Mouse (Mus musculus) liver, embryonic 12.5 days (tissue): Measurements from ENCODE around the gene Nxph1. TPM values are rescaled to one million over a fixed set of nuclear protein-coding genes. Genes with fewer than 3 reads are reported as not detected.

Experiments used
- ATAC-seq: fragments of 200-750 bp; cut with Nextera tagmentation; 2 replicates; pipeline ENCODE4 v1.8.0; 2017; ENCODE audit warnings: moderate number of reproducible peaks, mild to moderate bottlenecking, moderate library complexity
- H3K27ac ChIP-seq: fragments of 300-500 bp; sonication (generic); 2 replicates; pipeline ENCODE4 v1.5.1; 2016; ENCODE audit warnings: mild to moderate bottlenecking
- H3K27me3 ChIP-seq: fragments of 300-500 bp; sonication (generic); replicated peaks from 2 replicates; pipeline ENCODE4 v1.6.1; 2016; ENCODE audit warnings: mild to moderate bottlenecking, moderate library complexity
- H3K36me3 ChIP-seq: fragments of 300-500 bp; sonication (generic); 2 replicates; pipeline ENCODE4 v1.6.1; 2016; ENCODE audit warnings: mild to moderate bottlenecking, moderate library complexity
- H3K4me1 ChIP-seq: fragments of 300-500 bp; sonication (generic); 2 replicates; pipeline ENCODE4 v1.6.1; 2016
- H3K4me2 ChIP-seq: fragments of 300-500 bp; sonication (generic); 2 replicates; pipeline ENCODE4 v1.6.1; 2016; ENCODE audit warnings: mild to moderate bottlenecking, moderate library complexity
- H3K4me3 ChIP-seq: fragments of 300-500 bp; sonication (generic); 2 replicates; pipeline ENCODE4 v1.5.1; 2016; ENCODE audit warnings: mild to moderate bottlenecking, moderate library complexity
- H3K9ac ChIP-seq: fragments of 300-500 bp; sonication (generic); 2 replicates; pipeline ENCODE4 v1.6.1; 2016; ENCODE audit warnings: mild to moderate bottlenecking, moderate library complexity
- H3K9me3 ChIP-seq: fragments of 300-500 bp; sonication (generic); replicated peaks from 2 replicates; pipeline ENCODE4 v1.6.1; 2016; ENCODE audit warnings: mild to moderate bottlenecking, moderate library complexity
- WGBS: fragments of 180-500 bp; shearing (Covaris S2); methylation state at CpG from one replicate; pipeline ENCODE4 v1.1.7; 2016; ENCODE audit not compliant: insufficient replicate concordance; 5-methylcytosine and 5-hydroxymethylcytosine counted together
- polyA plus RNA-seq: library from polyadenylated mRNA; unstranded; fragments of >200 nt; fragmentation: Nextera tagmentation; extraction: Ambion mirVana; gene quantifications from 2 replicates; pipeline ENCODE4 v1.2.1, GENCODE M21; 2016

Nxph1 gene
- polyA plus RNA-seq, 1 experiment from 2014 or later, result not detected

GRCm38 (mm10) chr6:9182477-9182876, 234.2 kb downstream of the Nxph1 start:
- Histone ChIP-seq H3K9ac (no peak overlapping the region), H3K27me3 (no peaks in the 10 kb centered on the region), H3K36me3 (no peaks in the 10 kb centered on the region), H3K4me1 (no peaks in the 10 kb centered on the region), H3K27ac (no peak overlapping the region), H3K9me3 (no peaks in the 10 kb centered on the region; the same call in 1 of the 2 replicates), H3K4me2 (no peak overlapping the region), H3K4me3 (no peak overlapping the region)
- ATAC-seq, result no peak
- 37% methylated on average over 3 of the region's 3 CpGs for WGBS

GRCm38 (mm10) chr6:9210730-9211129, 262.5 kb downstream of the Nxph1 start:
- Histone ChIP-seq H3K36me3 (no peaks in the 10 kb centered on the region), H3K4me3 (no peak overlapping the region), H3K9me3 (no peaks in the 10 kb centered on the region), H3K4me2 (no peak overlapping the region), H3K27me3 (no peaks in the 10 kb centered on the region), H3K4me1 (no peaks in the 10 kb centered on the region), H3K9ac (no peak overlapping the region), H3K27ac (no peak overlapping the region)
- no peak for ATAC-seq
- whole genome bisulfite sequencing, result 60% methylated on average over 4 of the region's 4 CpGs

DNA sequence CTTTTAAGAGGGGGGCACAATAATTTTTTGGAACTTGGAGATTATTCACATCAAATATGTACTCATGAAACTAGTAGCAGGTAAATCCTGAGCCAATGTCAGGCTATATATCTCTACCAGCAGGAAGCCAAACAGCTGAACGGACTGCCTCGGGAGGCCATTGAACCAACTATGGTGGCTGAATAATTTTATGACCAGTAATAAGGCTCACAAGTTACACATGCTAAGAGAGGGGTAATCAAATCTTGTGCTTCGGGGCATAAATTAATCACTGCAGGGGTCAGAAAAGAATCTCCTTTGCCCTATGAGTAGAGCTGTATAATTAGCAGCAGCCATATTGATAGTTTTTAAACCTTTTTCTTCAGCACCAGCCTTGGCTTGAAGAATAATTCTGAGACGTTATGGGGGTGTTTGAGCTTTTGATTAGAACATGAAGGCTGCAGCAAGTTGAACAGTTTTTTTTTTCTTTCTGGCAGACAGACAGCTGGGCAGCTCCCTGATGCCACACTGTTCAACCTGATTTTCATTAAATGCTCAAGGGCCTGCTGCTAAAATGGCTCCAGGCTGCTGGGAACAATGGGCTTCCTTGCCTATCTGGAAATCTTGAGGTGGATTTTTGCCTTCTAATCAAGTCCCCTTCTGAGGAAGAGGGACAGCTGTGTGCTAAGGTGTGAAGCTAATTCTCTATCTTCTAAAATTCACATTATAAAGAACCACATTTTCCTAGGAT, 272.7 kb downstream of the Nxph1 start:
- H3K36me3 ChIP-seq, result no peaks in the 10 kb centered on the region
- no peak for ATAC-seq
- no peaks in the 10 kb centered on the region for H3K9me3 ChIP-seq
- no peak overlapping the region for H3K9ac ChIP-seq
- no peaks in the 10 kb centered on the region for H3K4me1 ChIP-seq
- H3K27me3 ChIP-seq, result no peaks in the 10 kb centered on the region
- H3K4me2 ChIP-seq, result no peak overlapping the region
- no peak overlapping the region for H3K4me3 ChIP-seq
- H3K27ac ChIP-seq, result no peak overlapping the region
- 63% methylated on average over 4 of the region's 4 CpGs for WGBS

- Histone ChIP-seq H3K27ac (no peak overlapping the region), H3K4me1 (no peaks in the 10 kb centered on the region)
- no peak for ATAC-seq
Observed at GRCm38 (mm10) chr6:9234802-9235201, 286.6 kb downstream of the Nxph1 start.

GRCm38 (mm10) chr6:9267998-9268397, 319.8 kb downstream of the Nxph1 start:
- Histone ChIP-seq H3K9me3 (no peaks in the 10 kb centered on the region), H3K4me1 (no peaks in the 10 kb centered on the region), H3K9ac (no peak overlapping the region)

More at GRCm38 (mm10) chr6:9234802-9235201, 286.6 kb downstream of the Nxph1 start:
- no peaks in the 10 kb centered on the region for H3K27me3 ChIP-seq
- H3K4me2 ChIP-seq, result no peak overlapping the region
- H3K9me3 ChIP-seq, result no peaks in the 10 kb centered on the region
- no peaks in the 10 kb centered on the region for H3K36me3 ChIP-seq
- no peak overlapping the region for H3K4me3 ChIP-seq
- H3K9ac ChIP-seq, result no peak overlapping the region

More at GRCm38 (mm10) chr6:9267998-9268397, 319.8 kb downstream of the Nxph1 start:
- Histone ChIP-seq H3K4me3 (no peak overlapping the region), H3K27me3 (no peaks in the 10 kb centered on the region), H3K27ac (no peak overlapping the region), H3K4me2 (no peak overlapping the region), H3K36me3 (no peaks in the 10 kb centered on the region)
- WGBS, result 70% methylated on average over 1 of the region's 1 CpGs
- ATAC-seq, result no peak

Other genes starting within 250 kb of the Nxph1 start
- 8.8 TPM in 2 replicates for gene Ica1, start 169.9 kb upstream of the Nxph1 start, polyA plus RNA-seq